Mouse (Mus musculus): ENCODE data around the gene Pltp. TPM values are rescaled to one million over a fixed set of nuclear protein-coding genes. Genes with fewer than 3 reads are reported as not detected.

Pltp gene
- total and polyA plus RNA-seq, 3 experiments = 5.2 to 17.1 TPM; not detected in 1

- Histone ChIP-seq H3K27ac (ENCODE audit: control insufficient read depth, low read depth, low read length) (peak overlapping the region; percentile 25; the same call in 1 of the 2 replicates), H3K79me2 (ENCODE audit: control insufficient read depth, insufficient read depth, low read length, poor library complexity) (peaks cover 8% of the 10 kb centered on the region), H3K9me3 (replicated peaks; ENCODE audit: insufficient read depth, low read length) (no peaks in the 10 kb centered on the region), H3K27me3 (ENCODE audit: control insufficient read depth in 1 of 2, insufficient read depth in 2 of 2, low read length in 2 of 2) (no peaks in the 10 kb centered on the region), H3K4me3 (ENCODE audit: control insufficient read depth in 1 of 2, insufficient read depth in 1 of 2, low read depth in 2 of 2, low read length in 2 of 2) (no peak overlapping the region), H3K4me1 (ENCODE audit: control insufficient read depth in 1 of 2, insufficient read depth in 2 of 2, low read length in 2 of 2) (peaks cover 10 to 25% of the 10 kb centered on the region in 2 experiments), H3K9ac (ENCODE audit: control insufficient read depth, low read depth, low read length, poor library complexity, severe bottlenecking) (no peak overlapping the region), H3K36me3 (ENCODE audit: control insufficient read depth in 1 of 2, insufficient read depth in 2 of 2, low read length in 2 of 2) (peaks cover 0 to 14% of the 10 kb centered on the region in 2 experiments; a peak in 2 of 4 replicates)
- DNase-seq (ENCODE audit: low read depth, low spot score) = peak; percentile 72
- TF ChIP-seq MAZ (IDR thresholded peaks at IDR 0.05; ENCODE audit: low read depth, low read length) (peak; percentile 58), MYC (IDR thresholded peaks at IDR 0.05; ENCODE audit: low read depth, low read length) (no peak), RAD21 (IDR thresholded peaks at IDR 0.05; ENCODE audit: low read depth, low read length) (no peak), E2F4 (IDR thresholded peaks at IDR 0.05; ENCODE audit: borderline replicate concordance, low read depth, low read length) (no peak), CTCF (IDR thresholded peaks at IDR 0.05 in 2 of 3, conservative IDR thresholded peaks at IDR 0.05 in 1 of 3; ENCODE audit: control insufficient read depth in 1 of 3, insufficient read depth in 1 of 3, low read depth in 2 of 3, low read length in 3 of 3, poor library complexity in 1 of 3, severe bottlenecking in 1 of 3) (no peak), TAL1 (IDR thresholded peaks at IDR 0.05; ENCODE audit: low read length) (peak; percentile 72), GABPA (IDR thresholded peaks at IDR 0.05; ENCODE audit: low read depth, low read length) (no peak), JUND (IDR thresholded peaks at IDR 0.05; ENCODE audit: low read depth, low read length) (no peak), NRF1 (IDR thresholded peaks at IDR 0.05; ENCODE audit: insufficient read depth, low read depth, low read length, poor library complexity, severe bottlenecking) (no peak), KAT2A (conservative IDR thresholded peaks at IDR 0.05; ENCODE audit: low read depth, low read length) (no peak), MYB (IDR thresholded peaks at IDR 0.05; ENCODE audit: low read depth, low read length) (no peak), MAFK (IDR thresholded peaks at IDR 0.05; ENCODE audit: borderline replicate concordance, low read depth, low read length) (no peak), CHD1 (IDR thresholded peaks at IDR 0.05; ENCODE audit: low read depth, low read length) (no peak), BHLHE40 (IDR thresholded peaks at IDR 0.05; ENCODE audit: borderline replicate concordance, low read depth, low read length) (no peak), GATA1 (IDR thresholded peaks at IDR 0.05; ENCODE audit: low read depth, low read length) (peak; percentile 56), ZNF384 (IDR thresholded peaks at IDR 0.05; ENCODE audit: low read depth, low read length) (no peak), POLR2AphosphoS2 (IDR thresholded peaks at IDR 0.05; ENCODE audit: low read length) (no peak), ZC3H11A (IDR thresholded peaks at IDR 0.05; ENCODE audit: low read depth, low read length) (no peak), HCFC1 (IDR thresholded peaks at IDR 0.05; ENCODE audit: low read depth, low read length) (no peak), USF2 (IDR thresholded peaks at IDR 0.05; ENCODE audit: borderline replicate concordance in 1 of 2, insufficient read depth in 1 of 2, low read depth in 1 of 2, low read length in 2 of 2) (no peak), MEF2A (IDR thresholded peaks at IDR 0.05; ENCODE audit: extremely low read depth, insufficient replicate concordance, low read depth, low read length, poor library complexity, severe bottlenecking) (no peak), UBTF (IDR thresholded peaks at IDR 0.05; ENCODE audit: borderline replicate concordance, insufficient read depth, low read depth, low read length) (no peak), CHD2 (IDR thresholded peaks at IDR 0.05; ENCODE audit: low read length) (no peak; the same call in 1 of the 2 replicates), SIN3A (IDR thresholded peaks at IDR 0.05; ENCODE audit: low read length) (peak; percentile 27; the same call in 1 of the 2 replicates), SMC3 (IDR thresholded peaks at IDR 0.05; ENCODE audit: low read depth, low read length) (no peak), RCOR1 (IDR thresholded peaks at IDR 0.05; ENCODE audit: low read depth, low read length) (0 out of 2 replicates have a peak, but pooled peaks have one; percentile 24), ZKSCAN1 (IDR thresholded peaks at IDR 0.05; ENCODE audit: low read depth, low read length) (no peak), MXI1 (IDR thresholded peaks at IDR 0.05; ENCODE audit: low read depth, low read length) (no peak), ZMIZ1 (IDR thresholded peaks at IDR 0.05; ENCODE audit: low read depth, low read length) (no peak), USF1 (IDR thresholded peaks at IDR 0.05; ENCODE audit: low read depth, low read length) (no peak), POLR2A (IDR thresholded peaks at IDR 0.05; ENCODE audit: control insufficient read depth in 1 of 2, insufficient read depth in 1 of 2, low read depth in 1 of 2, low read length in 2 of 2, poor library complexity in 1 of 2) (no peak), EP300 (IDR thresholded peaks at IDR 0.05; ENCODE audit: low read depth in 1 of 2, low read length in 2 of 2) (peak; percentile 25 to 58; a peak in 2 of 4 replicates), MAX (IDR thresholded peaks at IDR 0.05; ENCODE audit: low read length) (no peak), TBP (IDR thresholded peaks at IDR 0.05; ENCODE audit: low read depth, low read length) (no peak), ELF1 (IDR thresholded peaks at IDR 0.05; ENCODE audit: low read depth, low read length) (no peak), POLR2AphosphoS5 (IDR thresholded peaks at IDR 0.05; ENCODE audit: borderline replicate concordance, low read depth, low read length) (no peak), TCF12 (IDR thresholded peaks at IDR 0.05; ENCODE audit: low read depth, low read length) (peak; percentile 40; the same call in 1 of the 2 replicates)
These were observed 16.8 kb upstream of the Pltp start for GRCm38 (mm10) chr2:164874239-164874769.
